Mouse (Mus musculus): Measurements from ENCODE around the gene Eya4.

The Eya4 gene

DNA sequence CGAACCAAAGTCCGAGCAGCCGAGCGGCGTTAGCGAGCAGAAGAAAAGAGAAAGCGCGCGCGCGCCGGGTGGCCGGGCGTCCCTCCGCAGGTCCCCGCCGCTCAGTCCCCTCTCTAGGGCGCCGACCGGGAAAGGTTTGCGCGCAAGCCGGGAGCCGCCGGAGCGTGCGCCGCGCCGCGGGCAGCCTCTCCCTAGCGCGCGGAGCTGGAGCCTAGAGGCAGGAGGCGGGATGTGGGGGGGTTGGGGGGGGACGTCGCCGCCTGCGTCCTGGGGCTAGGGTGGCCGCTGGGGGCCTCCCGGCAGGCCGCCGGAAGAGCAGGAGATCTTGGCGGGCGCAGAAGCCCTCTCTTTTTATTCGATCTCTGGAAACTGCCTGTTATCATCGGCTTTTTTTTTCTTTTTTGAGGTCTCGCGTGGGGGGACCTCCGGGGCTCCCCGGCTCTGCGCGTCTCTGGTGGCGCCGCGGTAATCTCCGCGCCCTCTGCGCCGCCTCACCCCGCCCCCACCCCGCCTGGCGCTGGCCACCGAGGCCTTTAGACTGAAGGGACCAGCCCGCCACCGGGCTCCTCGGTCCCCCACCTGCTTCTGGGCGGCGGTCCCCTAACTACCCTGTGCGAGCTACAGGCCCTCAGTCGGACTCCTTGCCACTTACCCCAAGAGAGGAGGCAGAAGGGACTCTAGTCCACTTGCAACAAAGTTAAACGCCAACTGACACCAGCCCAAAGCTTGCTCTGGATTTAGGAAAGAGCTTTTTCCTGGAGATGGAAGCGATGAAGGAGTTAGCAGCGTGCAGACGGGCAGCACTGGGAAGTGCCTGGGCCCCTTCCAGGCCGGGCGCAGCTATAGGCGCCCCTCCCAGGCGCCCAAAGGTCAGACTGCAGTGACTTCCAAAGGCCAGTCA is at the start of gene Eya4:
Gene Eya4 (minus strand): TSS at position 776 of the 901 bp plus-strand sequence.
- no peak for DNase-seq

DNA sequence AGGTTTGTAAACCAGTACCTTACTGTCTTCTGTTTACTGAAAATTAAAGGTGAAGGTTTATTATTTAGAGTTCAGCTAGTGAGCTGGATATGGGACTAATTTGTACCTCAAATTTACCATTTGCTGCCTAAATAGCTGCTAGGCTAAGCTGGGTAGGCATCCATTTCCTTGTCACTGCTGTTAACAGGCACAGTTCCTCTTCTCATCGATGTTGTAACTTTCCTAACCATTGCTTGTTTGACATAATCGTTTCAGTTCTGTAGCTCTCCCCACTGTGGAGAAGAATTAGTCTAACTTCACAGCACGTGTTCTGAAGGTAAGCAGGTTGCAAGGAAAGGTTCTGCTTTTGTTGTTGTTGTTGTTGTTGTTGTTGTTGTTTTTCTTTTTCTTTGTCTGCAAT is 44.8 kb upstream of the Eya4 start:
- DNase-seq: no peak

DNA sequence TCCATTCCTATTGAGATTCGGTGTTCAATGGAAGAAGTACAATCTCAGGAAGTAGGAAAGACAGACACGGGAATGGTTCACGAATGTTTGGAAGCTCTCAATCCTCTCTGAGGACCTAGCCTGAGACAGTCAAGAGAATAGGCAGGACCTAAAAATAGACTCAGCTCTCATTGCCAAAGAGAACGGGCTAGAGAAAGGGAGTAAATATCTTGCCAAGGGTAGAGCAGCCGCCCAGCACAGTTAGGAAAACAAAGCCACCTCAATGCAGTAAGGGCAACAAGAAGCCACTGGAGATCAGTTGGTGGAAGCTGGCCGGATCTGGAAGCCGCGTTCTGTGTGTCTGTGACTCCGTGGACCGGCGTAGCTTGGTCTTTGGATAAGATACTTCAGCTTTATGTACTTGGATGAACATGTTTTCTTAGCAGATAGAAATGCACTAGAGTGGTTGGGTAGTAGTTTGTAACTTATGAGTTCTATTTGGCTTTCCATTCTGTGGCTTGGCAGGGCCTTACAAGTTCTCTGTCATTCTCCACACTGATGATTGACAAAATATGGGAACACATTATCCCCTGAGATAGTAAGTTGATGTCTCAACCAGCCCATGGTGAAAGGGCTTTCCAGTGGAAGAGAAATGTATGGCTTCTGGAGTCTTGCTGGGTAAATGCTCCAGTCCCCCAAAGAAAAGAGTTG is 44.1 kb upstream of the Eya4 start:
- no peak for DNase-seq

- no peak for DNase-seq
These were observed 43.6 kb upstream of the Eya4 start for GRCm38 (mm10) chr10:23394152-23394551.

DNA sequence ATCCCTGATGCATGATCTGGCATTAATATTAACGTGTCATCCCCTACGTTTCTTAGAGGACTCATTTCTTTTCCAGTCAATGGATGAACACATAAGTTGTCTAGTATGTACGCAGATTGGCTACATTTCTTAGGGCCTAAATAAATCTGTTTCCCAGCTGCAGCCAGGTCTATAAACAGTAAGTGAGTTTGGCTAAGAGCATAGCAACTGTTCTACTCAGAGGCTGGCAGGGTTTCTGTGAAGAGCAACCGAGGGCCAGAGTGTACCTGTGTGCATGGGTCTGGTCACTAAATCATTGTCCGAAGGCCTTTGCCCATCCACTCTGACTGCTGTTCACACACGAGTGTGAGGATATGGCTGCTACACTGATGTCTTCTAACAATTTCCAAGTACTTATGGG is 13.3 kb upstream of the Eya4 start:
- no peak for DNase-seq

DNA sequence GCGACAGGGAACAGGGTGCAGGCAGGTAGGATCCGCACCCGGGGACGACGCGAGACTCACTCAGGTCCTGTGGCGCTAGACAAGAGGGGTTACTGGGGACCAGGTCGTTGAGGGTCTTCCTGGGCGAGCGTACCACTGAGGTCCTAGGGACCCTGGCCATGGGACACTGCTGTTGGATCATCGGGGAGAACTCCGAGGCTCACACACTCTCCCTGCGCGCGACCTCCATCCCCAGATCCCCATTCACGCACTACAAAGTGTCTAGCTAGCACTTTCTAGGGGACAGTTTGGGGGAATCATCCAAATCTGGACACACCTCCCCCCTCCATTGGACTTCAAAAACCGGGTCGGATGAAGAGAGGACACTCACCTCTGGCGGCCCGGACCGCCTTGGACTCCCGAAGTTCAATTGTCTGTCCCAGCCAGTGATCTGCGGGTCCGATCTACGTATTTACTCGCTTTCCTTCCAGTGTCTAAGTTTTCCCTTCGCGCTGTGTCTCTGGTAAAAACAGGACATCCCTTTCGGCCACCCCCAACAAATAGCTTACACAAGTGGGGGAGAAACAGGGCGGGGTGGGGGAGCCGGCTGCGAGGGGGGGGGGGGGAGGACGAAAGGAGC is 1.1 kb downstream of the Eya4 start:
- no peak for DNase-seq

DNA sequence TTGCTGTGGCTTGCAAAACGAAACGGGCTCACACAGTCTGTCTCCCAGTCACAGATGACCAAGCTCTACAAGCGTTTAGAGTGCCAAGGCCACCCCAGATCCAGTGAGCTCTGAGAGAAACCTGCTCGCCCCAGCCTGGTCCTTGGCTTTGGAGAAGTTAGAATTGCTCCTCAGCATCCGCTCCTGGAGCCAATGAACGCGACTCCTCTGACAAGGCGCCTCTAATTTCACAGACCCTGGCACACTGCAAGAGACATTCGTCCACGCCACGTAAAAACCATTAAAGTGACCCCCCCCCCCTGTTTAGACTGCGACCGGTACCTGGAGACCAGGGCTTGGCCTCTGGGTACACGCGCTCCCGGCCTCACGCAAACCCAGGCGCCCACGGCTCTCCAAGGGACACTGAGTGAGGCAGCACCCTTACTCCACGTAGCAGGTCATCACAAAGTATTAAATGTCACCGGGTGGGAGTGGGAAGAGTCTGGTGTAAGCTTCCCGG is 1.6 kb downstream of the Eya4 start:
- no peak for DNase-seq

- no peak for DNase-seq
These were observed 2.3 kb downstream of the Eya4 start for GRCm38 (mm10) chr10:23348101-23348892.

GRCm38 (mm10) chr10:23337250-23337649 is 13.3 kb downstream of the Eya4 start:
- no peak for DNase-seq

GRCm38 (mm10) chr10:23332768-23333167 is 17.8 kb downstream of the Eya4 start:
- DNase-seq: no peak

GRCm38 (mm10) chr10:23327651-23328050 is 22.9 kb downstream of the Eya4 start:
- DNase-seq: no peak

DNA sequence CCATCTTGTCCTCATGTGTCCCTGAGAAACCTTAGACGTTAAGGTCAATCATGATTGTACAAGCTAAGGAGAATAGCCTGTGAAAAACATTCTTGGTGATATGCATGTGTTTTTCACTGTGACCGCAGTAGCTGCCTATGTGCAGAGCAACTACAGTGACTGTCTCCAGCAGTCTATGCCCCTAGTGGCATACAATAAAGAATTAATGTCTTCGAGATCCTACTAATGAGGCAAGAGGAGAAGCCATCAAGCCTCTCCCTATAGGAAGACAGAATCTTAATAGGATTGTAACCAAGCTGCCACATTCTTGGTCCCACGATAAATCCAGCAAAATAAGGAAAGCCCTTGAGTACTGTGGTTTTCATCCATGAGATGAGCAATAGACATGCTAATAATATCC is 28.3 kb downstream of the Eya4 start:
- DNase-seq: no peak

DNA sequence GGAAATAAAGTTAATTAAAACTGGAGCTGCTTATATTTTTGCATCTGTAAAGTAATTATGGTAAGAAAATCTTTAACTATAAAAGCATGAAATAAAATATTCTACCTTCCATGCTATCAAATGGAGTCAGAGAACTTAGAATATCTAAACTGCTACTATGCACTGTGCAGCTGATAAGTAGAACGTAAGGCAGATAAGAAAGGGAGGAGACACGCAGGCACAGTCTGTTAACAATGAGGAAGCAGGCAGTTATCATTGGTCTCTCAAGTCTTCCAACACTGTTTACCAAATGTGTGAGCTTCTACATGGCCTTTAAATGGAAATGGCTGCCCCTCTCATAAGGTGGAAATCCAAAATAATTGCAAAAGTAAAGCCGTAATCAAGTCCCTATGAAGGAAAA is 55.0 kb downstream of the Eya4 start:
- no peak for DNase-seq

DNA sequence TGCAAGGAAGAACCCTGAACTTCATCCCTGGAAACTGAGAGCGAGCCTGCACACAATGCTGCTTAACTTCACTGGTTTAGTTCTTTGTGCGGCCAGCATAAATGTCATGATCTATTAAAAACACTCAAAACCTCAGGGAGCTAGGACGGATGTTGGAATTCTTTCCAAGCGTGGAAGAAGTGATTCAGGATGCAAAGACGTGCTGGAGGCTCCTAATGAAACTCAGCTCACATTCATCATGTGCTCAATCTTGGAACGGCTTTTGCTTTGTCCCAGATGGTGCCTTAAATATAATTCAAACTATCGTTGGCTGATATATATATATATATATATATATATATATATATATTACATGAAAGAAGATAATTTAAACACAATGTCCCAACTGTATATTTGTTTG is 58.1 kb downstream of the Eya4 start:
- no peak for DNase-seq

DNA sequence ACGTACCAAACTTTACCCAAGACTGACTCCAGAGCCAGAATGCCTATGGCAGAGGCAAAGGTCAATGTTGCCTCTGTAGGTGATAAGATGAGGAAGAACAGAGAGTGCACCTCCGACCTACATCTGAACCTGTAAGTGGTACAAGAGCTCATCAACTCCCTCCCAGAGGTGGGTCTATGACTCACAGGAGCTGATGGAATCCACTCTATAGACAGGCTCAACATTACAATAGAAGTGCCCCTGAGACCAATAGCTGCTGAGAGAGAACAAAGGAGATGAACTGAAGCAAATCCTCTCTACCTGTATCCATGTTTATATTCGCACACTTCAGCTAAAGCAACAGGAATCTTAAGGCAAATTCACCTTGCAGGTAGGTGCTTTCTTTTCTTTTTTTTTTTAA is 73.2 kb downstream of the Eya4 start:
- no peak for DNase-seq

GRCm38 (mm10) chr10:23271050-23271621 is 79.5 kb downstream of the Eya4 start:
- DNase-seq: no peak

GRCm38 (mm10) chr10:23270502-23270901 is 80.1 kb downstream of the Eya4 start:
- no peak for DNase-seq

- no peak for DNase-seq
These were observed 98.4 kb downstream of the Eya4 start for GRCm38 (mm10) chr10:23252180-23252579.

GRCm38 (mm10) chr10:23246485-23246884 is 104.1 kb downstream of the Eya4 start:
- no peak for DNase-seq

DNA sequence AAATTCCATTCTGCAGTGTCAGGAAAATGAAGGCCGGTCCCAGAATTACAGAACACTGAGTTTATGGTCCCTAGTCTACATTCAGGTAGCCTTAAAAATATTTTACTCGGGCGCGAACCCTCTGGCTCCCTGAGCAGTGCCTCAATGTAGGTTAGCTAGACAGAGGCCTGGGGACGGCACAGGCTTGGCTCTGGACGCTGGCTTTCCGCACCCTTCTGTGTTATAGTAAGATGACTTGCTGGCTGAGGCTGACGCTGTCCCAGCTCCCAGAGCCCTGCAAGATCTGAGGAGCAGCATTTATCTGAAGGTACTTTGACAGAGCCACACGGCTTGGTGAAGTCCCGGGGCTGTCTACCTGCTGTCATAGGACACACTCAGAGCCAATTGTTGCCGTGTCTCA is 113.7 kb downstream of the Eya4 start:
- no peak for DNase-seq

- DNase-seq: no peak
These were observed 115.2 kb downstream of the Eya4 start for GRCm38 (mm10) chr10:23235405-23235804.

DNA sequence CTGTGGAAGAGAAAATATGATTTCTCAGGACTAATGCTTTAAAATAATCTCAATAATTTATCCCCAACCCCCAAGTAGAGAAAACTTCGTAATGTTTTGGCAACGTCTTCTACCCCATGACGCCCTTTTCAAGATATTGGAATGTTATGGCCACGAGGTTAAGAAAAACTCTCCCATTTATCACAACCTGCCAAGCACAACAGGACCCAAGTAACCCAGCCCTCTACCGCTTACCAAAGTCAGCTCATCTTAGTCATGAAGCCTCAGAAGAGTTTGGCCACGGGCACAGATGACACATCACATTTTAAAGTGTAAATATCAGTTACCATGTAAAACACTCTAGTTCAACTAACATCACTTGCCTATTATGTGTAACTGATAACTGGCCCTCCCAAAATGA is 117.2 kb downstream of the Eya4 start:
- DNase-seq: no peak
